Mouse (Mus musculus) liver, embryonic 14.5 days (tissue): ENCODE results near the gene Il22ra1. TPM values are rescaled to one million over a fixed set of nuclear protein-coding genes. Genes with fewer than 3 reads are reported as not detected.

Experiments used
- ATAC-seq: fragments of 200-750 bp; cut with Nextera tagmentation; 2 replicates; pipeline ENCODE4 v1.8.0; 2017; ENCODE audit warnings: moderate number of reproducible peaks, mild to moderate bottlenecking, moderate library complexity; ENCODE audit not compliant: insufficient read depth
- DNase-seq, 3 experiments: peaks; one replicate each; pipeline ENCODE4 v3.0.0-alpha.2; 2012 to 2013; ENCODE audit warnings: low read depth in 3 of 3, low spot score in 3 of 3
- H3K27ac ChIP-seq: fragments of 300-500 bp; sonication (generic); 2 replicates; pipeline ENCODE4 v1.5.1; 2014; ENCODE audit warnings: moderate library complexity, mild to moderate bottlenecking, control low read depth, inconsistent platforms
- H3K27me3 ChIP-seq: fragments of 300-500 bp; sonication (generic); 2 replicates; pipeline ENCODE4 v1.6.1; 2014; ENCODE audit warnings: mild to moderate bottlenecking, low read length, moderate library complexity; ENCODE audit not compliant: control insufficient read depth, insufficient read depth
- H3K36me3 ChIP-seq: fragments of 300-500 bp; sonication (generic); replicated peaks from 2 replicates; pipeline ENCODE4 v1.6.1; 2014; ENCODE audit warnings: low read depth; ENCODE audit not compliant: control insufficient read depth, insufficient read depth
- H3K4me1 ChIP-seq, 2 experiments: fragments of 200-500 bp in 1 of 2; fragments of 300-500 bp in 1 of 2; sonication (generic) in 1 of 2; replicated peaks; 2 replicates each; pipeline ENCODE4 v1.6.1; 2012 to 2014; ENCODE audit warnings: antibody characterized with exemption in 1 of 2, inconsistent platforms in 1 of 2, low read length in 1 of 2; ENCODE audit not compliant: control insufficient read depth in 2 of 2, insufficient read depth in 2 of 2
- H3K4me2 ChIP-seq: fragments of 300-500 bp; sonication (generic); 2 replicates; pipeline ENCODE4 v1.6.1; 2014; ENCODE audit warnings: low read depth, mild to moderate bottlenecking, control low read depth, moderate library complexity
- H3K4me3 ChIP-seq, 2 experiments: fragments of 200-500 bp in 1 of 2; fragments of 300-500 bp in 1 of 2; sonication (generic) in 1 of 2; 2 replicates each; pipeline ENCODE4 v1.5.1; 2012 to 2014; ENCODE audit warnings: low read depth in 2 of 2, low read length in 2 of 2, mild to moderate bottlenecking in 2 of 2, control low read depth in 1 of 2, inconsistent platforms in 1 of 2, moderate library complexity in 1 of 2; ENCODE audit not compliant: insufficient read depth in 1 of 2
- H3K9ac ChIP-seq: fragments of 300-500 bp; sonication (generic); replicated peaks from 2 replicates; pipeline ENCODE4 v1.6.1; 2014; ENCODE audit warnings: mild to moderate bottlenecking, control low read depth, moderate library complexity
- H3K9me3 ChIP-seq: fragments of 300-500 bp; sonication (generic); 2 replicates; pipeline ENCODE4 v1.6.1; 2016; ENCODE audit warnings: low read length, mixed read lengths; ENCODE audit not compliant: control insufficient read depth
- CTCF ChIP-seq: IDR thresholded peaks from 2 replicates; pipeline ENCODE4 v1.5.1; 2016; ENCODE audit warnings: antibody characterized with exemption, low read depth, control low read depth
- EP300 ChIP-seq: IDR thresholded peaks from 2 replicates; pipeline ENCODE4 v1.6.1; 2016; ENCODE audit warnings: antibody characterized with exemption, low read depth
- WGBS: fragments of 180-500 bp; shearing (Covaris S2); extraction: QIAGEN DNeasy Blood & Tissue Kit; methylation state at CpG from one replicate; pipeline ENCODE4 v1.1.7; 2014; ENCODE audit not compliant: insufficient replicate concordance; 5-methylcytosine and 5-hydroxymethylcytosine counted together
- polyA plus RNA-seq, 2 experiments: library from polyadenylated mRNA; depleted of rRNA in 1 of 2; stranded (reverse) in 1 of 2; unstranded in 1 of 2; fragments of >200 nt; fragmentation: Nextera tagmentation in 1 of 2; extraction: Ambion mirVana in 1 of 2; gene quantifications; 2 replicates each; pipeline versions ENCODE4 v1.2.1 to v1.2.3; 2012 to 2014

Gene Il22ra1
- polyA plus RNA-seq, 2 experiments, result 0.36 to 0.98 TPM

- ATAC-seq (no peak), DNase-seq (no peak)
- peak overlapping the region; percentile 61 for H3K4me2 ChIP-seq
- WGBS, result 45% methylated on average over 5 of the region's 5 CpGs
- H3K27me3 ChIP-seq, result no peaks in the 10 kb centered on the region
- peak overlapping the region; percentile 80; the same call in 1 of the 2 replicates for H3K27ac ChIP-seq
- H3K36me3 ChIP-seq, result no peaks in the 10 kb centered on the region
- no peak overlapping the region for H3K9ac ChIP-seq
- no peaks in the 10 kb centered on the region for H3K9me3 ChIP-seq
- H3K4me3 ChIP-seq, result no peak overlapping the region
- peaks cover 23% of the 10 kb centered on the region in 2 experiments for H3K4me1 ChIP-seq
- TF ChIP-seq EP300 (no peak), CTCF (no peak)
Measured at GRCm38 (mm10) chr4:135738237-135738636, 10.3 kb downstream of the Il22ra1 start.

- Histone ChIP-seq H3K4me2 (peak overlapping the region; percentile 61), H3K27ac (peak overlapping the region; percentile 80), H3K4me1 (peaks cover 23% of the 10 kb centered on the region in 2 experiments), H3K4me3 (no peak overlapping the region), H3K9ac (no peak overlapping the region; the same call in 1 of the 2 replicates), H3K27me3 (no peaks in the 10 kb centered on the region), H3K9me3 (no peaks in the 10 kb centered on the region), H3K36me3 (no peaks in the 10 kb centered on the region)
- ATAC-seq (peak; percentile 69), DNase-seq (peak in 1 of 3 experiments; percentile 37)
- 32% methylated on average over 7 of the region's 7 CpGs for WGBS
- no peak for TF ChIP-seq CTCF
- no peak for TF ChIP-seq EP300
Measured at GRCm38 (mm10) chr4:135739148-135739547, 11.2 kb downstream of the Il22ra1 start.

GRCm38 (mm10) chr4:135739672-135740071 lies 11.7 kb downstream of the Il22ra1 start:
- no peaks in the 10 kb centered on the region for H3K36me3 ChIP-seq
- peak overlapping the region; percentile 38 for H3K9ac ChIP-seq
- H3K4me1 ChIP-seq, result peaks cover 23% of the 10 kb centered on the region in 2 experiments
- TF ChIP-seq CTCF (no peak), EP300 (peak; percentile 87)
- no peak overlapping the region for H3K4me3 ChIP-seq
- peak overlapping the region; percentile 80 for H3K27ac ChIP-seq
- DNase-seq, result peak; percentile 60 to 71 (median 66)
- H3K4me2 ChIP-seq, result peak overlapping the region; percentile 61
- H3K27me3 ChIP-seq, result no peaks in the 10 kb centered on the region
- 39% methylated on average over 14 of the region's 14 CpGs for WGBS
- H3K9me3 ChIP-seq, result no peaks in the 10 kb centered on the region
- peak; percentile 95 for ATAC-seq

GRCm38 (mm10) chr4:135743520-135743919 lies 15.5 kb downstream of the Il22ra1 start:
- Histone ChIP-seq H3K27me3 (no peaks in the 10 kb centered on the region), H3K9ac (no peak overlapping the region), H3K36me3 (no peaks in the 10 kb centered on the region), H3K9me3 (no peaks in the 10 kb centered on the region), H3K4me2 (no peak overlapping the region), H3K4me3 (no peak overlapping the region), H3K4me1 (peaks cover 16 to 17% of the 10 kb centered on the region in 2 experiments), H3K27ac (no peak overlapping the region)
- DNase-seq (no peak), ATAC-seq (no peak)
- 35% methylated on average over 6 of the region's 6 CpGs for WGBS
- TF ChIP-seq CTCF (no peak), EP300 (no peak)

- H3K36me3 ChIP-seq, result no peaks in the 10 kb centered on the region
- peaks cover 5% of the 10 kb centered on the region in 2 experiments for H3K4me1 ChIP-seq
- no peaks in the 10 kb centered on the region for H3K27me3 ChIP-seq
- H3K4me2 ChIP-seq, result no peak overlapping the region
- no peaks in the 10 kb centered on the region for H3K9me3 ChIP-seq
- TF ChIP-seq CTCF, result no peak
- TF ChIP-seq EP300, result no peak
- H3K9ac ChIP-seq, result no peak overlapping the region
- no peak overlapping the region for H3K4me3 ChIP-seq
- 61% methylated on average over 16 of the region's 16 CpGs for WGBS
- H3K27ac ChIP-seq, result no peak overlapping the region
- no peak for DNase-seq
- ATAC-seq, result no peak
Measured at GRCm38 (mm10) chr4:135744726-135745448, 16.9 kb downstream of the Il22ra1 start.
